Mouse (Mus musculus) erythroblast, embryonic 14.5 days (primary cell): ENCODE data around the gene Tbxa2r. TPM values are rescaled to one million over a fixed set of nuclear protein-coding genes. Genes with fewer than 3 reads are reported as not detected.
A peak's percentile ranks its signal among the peaks of the same experiment; 100 is the strongest.

Source experiments
- H3K27me3 ChIP-seq: 2 replicates; pipeline ENCODE4 v1.6.1; 2012; ENCODE audit warnings: inconsistent platforms; ENCODE audit not compliant: control insufficient read depth
- H3K36me3 ChIP-seq: 2 replicates; pipeline ENCODE4 v1.6.1; 2012; ENCODE audit warnings: mild to moderate bottlenecking, inconsistent platforms; ENCODE audit not compliant: control insufficient read depth
- H3K4me1 ChIP-seq: 2 replicates; pipeline ENCODE4 v1.6.1; 2012; ENCODE audit warnings: inconsistent platforms; ENCODE audit not compliant: control insufficient read depth
- H3K4me3 ChIP-seq: replicated peaks from 2 replicates; pipeline ENCODE3; 2012; ENCODE audit warnings: moderate library complexity, mild to moderate bottlenecking, inconsistent platforms
- H3K9me3 ChIP-seq: 2 replicates; pipeline ENCODE4 v1.6.1; 2012; ENCODE audit warnings: low read length, inconsistent platforms, mixed read lengths; ENCODE audit not compliant: control insufficient read depth
- GATA1 ChIP-seq: IDR thresholded peaks from 2 replicates; pipeline ENCODE4 v1.6.1; 2012; ENCODE audit warnings: low read length, inconsistent platforms, mixed read lengths
- TAL1 ChIP-seq: IDR thresholded peaks from 3 replicates; pipeline ENCODE4 v1.6.1; 2012; ENCODE audit warnings: low read length, inconsistent platforms, mixed read lengths
- polyA plus RNA-seq: library from polyadenylated mRNA; stranded (reverse); fragments of >175 nt; gene quantifications from 2 replicates; pipeline ENCODE4 v1.2.3, GENCODE M21; 2012

Gene Tbxa2r
- polyA plus RNA-seq, 1 experiment, result 0.04 TPM

DNA sequence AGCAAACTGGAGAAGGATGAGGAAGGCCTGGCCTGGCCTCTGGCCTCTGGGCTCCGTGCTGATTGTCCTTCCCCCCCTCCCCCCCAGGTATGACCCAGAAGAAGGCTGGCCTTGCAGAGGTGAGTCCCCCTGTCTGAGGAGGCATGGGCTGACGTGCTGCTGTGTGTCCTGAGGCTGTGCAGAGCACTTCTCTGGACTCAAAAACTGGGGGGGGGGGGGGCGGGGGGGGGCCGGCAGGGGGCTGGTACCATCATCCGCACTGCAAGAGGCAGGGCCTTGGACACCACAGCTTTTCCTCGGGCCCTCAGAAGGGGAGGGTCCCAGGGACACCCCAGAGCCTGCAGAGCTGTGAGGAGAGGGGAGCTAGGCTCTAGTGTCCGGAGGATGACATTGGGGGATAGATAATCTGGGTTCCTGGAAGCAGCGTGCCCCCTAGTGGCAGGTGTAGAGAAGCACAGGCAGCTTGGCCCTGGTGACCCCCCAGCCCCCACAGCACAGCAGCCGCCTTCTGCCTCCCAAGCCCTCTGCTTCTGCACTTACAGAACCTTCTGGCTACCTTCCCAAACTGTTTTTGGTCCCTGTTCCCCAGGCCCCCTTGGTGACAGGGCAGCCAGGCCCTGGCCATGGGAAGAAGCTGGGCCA, 23.8 kb upstream of the Tbxa2r start:
- H3K9me3 ChIP-seq, result no peaks in the 10 kb centered on the region
- no peak for TF ChIP-seq TAL1
- no peak for TF ChIP-seq GATA1
- no peaks in the 10 kb centered on the region for H3K27me3 ChIP-seq
- H3K4me1 ChIP-seq, result peaks cover 48% of the 10 kb centered on the region
- no peak overlapping the region for H3K4me3 ChIP-seq
- peaks cover 55% of the 10 kb centered on the region for H3K36me3 ChIP-seq

DNA sequence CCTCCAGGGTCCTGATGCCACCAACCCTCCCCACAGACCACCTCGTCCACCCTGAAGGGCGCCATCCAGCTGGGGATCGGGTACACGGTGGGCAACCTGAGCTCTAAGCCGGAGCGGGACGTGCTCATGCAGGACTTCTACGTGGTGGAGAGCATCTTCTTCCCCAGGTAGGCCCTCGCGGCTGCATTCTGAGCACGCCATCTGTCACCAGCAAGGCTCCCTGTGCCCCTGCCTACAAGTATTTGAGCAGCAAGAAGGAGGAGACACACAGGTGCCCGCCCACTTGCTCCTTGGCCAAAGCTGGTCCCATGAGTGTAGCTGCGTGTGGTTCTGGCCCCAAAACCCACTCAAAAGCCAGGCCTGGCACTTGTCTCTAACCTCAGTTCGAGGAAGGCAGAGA, 22.9 kb upstream of the Tbxa2r start:
- no peak for TF ChIP-seq GATA1
- Histone ChIP-seq H3K4me3 (no peak overlapping the region), H3K9me3 (no peaks in the 10 kb centered on the region), H3K36me3 (peaks cover 64% of the 10 kb centered on the region), H3K27me3 (no peaks in the 10 kb centered on the region), H3K4me1 (peaks cover 39% of the 10 kb centered on the region)

DNA sequence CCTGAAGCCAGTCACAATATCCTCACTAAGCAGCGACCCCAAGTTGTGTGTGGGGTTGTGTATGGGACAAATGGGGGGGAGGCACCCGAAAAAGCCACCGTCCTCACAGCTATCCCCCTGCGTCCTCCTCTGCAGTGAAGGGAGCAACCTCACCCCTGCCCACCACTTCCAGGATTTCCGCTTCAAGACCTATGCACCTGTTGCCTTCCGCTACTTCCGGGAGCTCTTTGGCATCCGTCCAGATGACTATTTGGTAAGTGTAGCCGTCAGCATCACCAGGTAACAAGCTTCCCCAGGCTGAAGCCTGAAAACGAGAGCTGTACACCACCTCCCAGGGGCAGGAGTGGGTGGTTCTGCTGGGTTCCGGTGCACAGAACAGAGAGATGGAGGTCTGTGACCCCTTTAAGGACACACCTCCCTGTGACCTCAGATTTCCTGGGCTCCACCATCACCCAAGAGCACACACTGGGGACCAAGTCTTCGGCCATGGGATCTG, 22.3 kb upstream of the Tbxa2r start:
- Histone ChIP-seq H3K4me1 (peaks cover 36% of the 10 kb centered on the region), H3K9me3 (no peaks in the 10 kb centered on the region), H3K27me3 (no peaks in the 10 kb centered on the region), H3K36me3 (peaks cover 70% of the 10 kb centered on the region), H3K4me3 (no peak overlapping the region)
- no peak for TF ChIP-seq TAL1
- TF ChIP-seq GATA1, result no peak

DNA sequence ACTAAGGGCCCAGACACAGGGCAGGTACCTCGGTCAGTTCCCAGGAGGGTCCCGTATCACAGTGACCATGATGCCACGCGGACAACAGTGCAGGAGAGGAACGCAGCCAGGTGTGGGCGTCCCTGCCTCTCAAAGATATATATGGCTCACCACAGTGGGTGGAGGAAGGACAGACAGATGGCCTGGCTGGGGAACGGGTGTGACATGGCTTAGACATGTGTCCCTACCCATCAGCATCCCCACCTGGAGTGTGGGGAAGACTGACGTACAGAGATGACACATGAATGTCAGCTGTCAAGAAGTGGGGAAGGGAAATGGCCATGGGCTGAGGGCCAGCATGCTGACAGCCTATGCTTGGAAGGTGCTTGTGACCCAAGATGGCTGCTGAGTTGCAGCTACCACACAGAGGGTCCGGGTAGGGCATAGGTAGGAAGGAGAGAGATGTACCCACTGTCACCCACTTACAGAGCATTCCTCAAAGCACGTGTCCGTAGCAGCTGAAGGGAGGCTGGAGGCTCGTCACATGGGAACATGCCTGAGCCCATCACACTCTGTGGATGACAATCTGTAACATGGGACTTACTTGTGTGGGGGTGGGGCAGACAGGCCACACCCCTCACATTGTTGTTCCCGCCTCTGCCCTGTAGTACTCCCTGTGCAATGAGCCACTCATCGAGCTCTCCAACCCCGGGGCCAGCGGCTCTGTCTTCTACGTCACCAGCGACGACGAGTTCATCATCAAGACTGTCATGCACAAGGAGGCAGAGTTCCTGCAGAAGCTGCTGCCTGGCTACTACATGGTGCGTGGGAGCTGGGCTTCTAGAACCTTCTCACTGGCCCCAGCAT, 21.5 kb upstream of the Tbxa2r start:
- no peak overlapping the region for H3K4me3 ChIP-seq
- H3K36me3 ChIP-seq, result peaks cover 72% of the 10 kb centered on the region
- TF ChIP-seq GATA1, result no peak
- TF ChIP-seq TAL1, result no peak
- H3K4me1 ChIP-seq, result peaks cover 29% of the 10 kb centered on the region
- H3K27me3 ChIP-seq, result no peaks in the 10 kb centered on the region
- H3K9me3 ChIP-seq, result no peaks in the 10 kb centered on the region

DNA sequence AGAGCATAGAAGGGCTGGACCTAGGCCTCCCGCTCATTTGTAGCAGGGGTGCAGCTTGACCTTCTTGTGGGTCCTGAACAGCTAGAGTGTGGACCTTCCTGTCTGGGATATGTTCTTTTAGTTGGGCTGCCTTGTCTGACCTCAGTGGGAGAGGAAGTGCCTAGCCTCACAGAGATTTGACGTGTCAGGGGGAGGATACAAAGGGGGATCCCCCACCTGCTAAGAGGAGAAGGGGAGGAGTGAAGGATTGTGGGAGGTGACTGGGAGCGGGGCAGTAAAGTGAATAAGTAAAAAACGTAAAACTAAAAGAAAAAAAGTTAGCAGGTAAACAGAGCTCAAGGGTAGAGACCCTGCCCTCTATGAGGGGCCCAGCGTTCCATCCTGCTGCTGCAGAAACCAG, 19.0 kb upstream of the Tbxa2r start:
- no peak for TF ChIP-seq GATA1
- TF ChIP-seq TAL1, result no peak
- Histone ChIP-seq H3K36me3 (peaks cover 94% of the 10 kb centered on the region), H3K4me1 (peaks cover 14% of the 10 kb centered on the region), H3K4me3 (no peak overlapping the region), H3K9me3 (no peaks in the 10 kb centered on the region), H3K27me3 (no peaks in the 10 kb centered on the region)

DNA sequence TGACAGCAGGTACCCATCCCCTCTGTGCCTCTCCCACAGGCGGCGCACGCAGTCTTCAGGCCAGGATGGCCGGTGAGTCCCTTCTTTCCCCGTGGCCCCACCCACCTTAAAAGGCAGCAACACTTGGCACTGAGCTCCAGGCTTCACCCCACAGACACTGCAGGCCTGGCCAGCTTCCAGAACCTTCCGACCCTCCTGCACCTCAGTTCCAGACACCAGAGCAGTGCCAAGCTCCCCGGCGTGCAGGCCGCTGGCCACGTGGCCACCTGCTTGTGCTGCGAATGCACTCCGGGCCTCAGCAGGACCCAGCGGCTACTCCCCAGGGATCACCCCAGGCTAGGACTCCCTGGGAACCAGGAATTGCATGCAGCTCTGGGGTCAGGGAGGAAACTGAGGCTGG, 14.9 kb upstream of the Tbxa2r start:
- Histone ChIP-seq H3K36me3 (peaks cover 94% of the 10 kb centered on the region), H3K4me3 (no peak overlapping the region), H3K4me1 (peaks cover 39% of the 10 kb centered on the region), H3K9me3 (no peaks in the 10 kb centered on the region), H3K27me3 (no peaks in the 10 kb centered on the region)
- TF ChIP-seq TAL1, result no peak
- TF ChIP-seq GATA1, result no peak

DNA sequence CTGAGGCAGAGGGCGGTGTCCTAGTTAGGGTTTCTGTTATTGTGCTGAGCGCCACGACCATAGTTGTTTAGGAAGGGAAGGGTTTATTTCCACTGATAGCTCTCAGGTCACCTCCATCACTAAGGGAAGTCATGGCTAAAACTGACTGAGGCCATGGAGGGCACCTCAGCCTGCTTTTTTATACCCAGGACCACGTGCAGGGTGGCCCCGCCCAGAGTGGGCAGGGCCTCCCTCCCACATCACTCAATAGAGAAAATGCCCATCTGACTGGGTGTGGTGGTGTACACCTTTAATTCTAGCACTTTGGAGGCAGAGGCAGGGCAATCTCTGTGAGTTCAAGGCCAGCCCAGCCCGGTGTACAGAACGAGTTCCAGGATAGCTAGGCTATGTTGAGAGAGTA, 14.3 kb upstream of the Tbxa2r start:
- Histone ChIP-seq H3K4me1 (peaks cover 45% of the 10 kb centered on the region), H3K36me3 (peaks cover 93% of the 10 kb centered on the region)
- TF ChIP-seq TAL1 (no peak), GATA1 (no peak)

DNA sequence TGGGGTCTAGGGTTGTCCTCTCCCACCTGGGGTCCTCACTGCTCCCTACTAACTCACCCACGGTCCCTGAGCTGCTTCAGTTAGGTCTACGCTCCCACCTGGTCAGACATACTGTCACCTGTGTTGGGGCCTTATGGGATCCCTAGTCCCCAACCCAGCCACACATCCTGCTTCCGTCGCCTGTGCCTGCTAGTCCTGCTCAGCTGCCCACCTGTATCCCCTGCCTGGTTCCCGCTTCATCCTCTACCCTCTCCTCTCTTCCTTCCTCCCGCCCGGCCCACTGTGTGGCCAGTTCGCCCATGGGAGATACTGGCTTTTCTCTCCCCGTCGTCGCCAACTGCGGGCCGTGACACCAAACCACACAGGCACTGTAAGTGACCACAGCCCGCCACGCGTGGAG, 12.9 kb upstream of the Tbxa2r start:
- peaks cover 58% of the 10 kb centered on the region for H3K4me1 ChIP-seq
- no peaks in the 10 kb centered on the region for H3K27me3 ChIP-seq
- no peaks in the 10 kb centered on the region for H3K9me3 ChIP-seq
- H3K4me3 ChIP-seq, result no peak overlapping the region
- peaks cover 79% of the 10 kb centered on the region for H3K36me3 ChIP-seq
- no peak for TF ChIP-seq GATA1
- TF ChIP-seq TAL1, result no peak

More for the DNA sequence above, 14.3 kb upstream of the Tbxa2r start:
- Histone ChIP-seq H3K4me3 (no peak overlapping the region), H3K9me3 (no peaks in the 10 kb centered on the region), H3K27me3 (no peaks in the 10 kb centered on the region)

DNA sequence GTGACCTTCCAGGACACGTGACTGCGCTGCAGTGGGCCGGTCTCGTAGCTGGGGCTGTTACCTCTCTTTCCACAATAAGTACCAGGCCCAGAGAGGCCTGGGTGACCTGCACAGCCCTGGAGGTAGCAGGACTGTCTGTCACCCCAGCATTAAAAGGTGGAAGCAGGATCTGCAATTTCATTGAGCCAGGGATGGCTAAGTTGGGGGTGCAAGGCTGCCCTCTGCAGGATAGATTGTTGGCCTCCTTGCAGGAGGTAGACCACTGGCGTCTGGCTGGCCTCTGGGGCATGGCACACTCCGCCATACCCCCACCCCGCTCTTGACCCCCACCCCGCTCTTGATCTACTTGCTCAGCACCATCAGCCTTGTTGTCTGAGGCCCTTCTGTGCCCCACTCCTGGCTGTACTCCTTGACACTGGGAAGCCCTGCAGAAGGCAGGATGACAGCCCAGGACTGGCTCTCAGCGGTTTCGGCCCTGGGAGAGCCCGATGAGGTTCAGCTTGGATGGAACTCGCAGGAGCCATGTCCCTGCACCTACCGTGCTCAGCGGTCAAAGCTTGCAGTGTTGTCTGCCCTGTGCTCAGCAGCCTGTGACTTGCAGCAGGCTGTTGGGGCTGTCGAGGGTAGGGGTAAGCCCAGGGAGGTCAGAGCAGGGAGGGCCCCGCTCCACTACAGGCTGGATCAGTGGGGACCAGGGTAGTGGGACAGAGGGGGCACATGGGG, 12.0 kb upstream of the Tbxa2r start:
- no peaks in the 10 kb centered on the region for H3K9me3 ChIP-seq
- peaks cover 60% of the 10 kb centered on the region for H3K4me1 ChIP-seq
- peaks cover 70% of the 10 kb centered on the region for H3K36me3 ChIP-seq
- peak overlapping the region; percentile 47 for H3K4me3 ChIP-seq
- no peaks in the 10 kb centered on the region for H3K27me3 ChIP-seq
- TF ChIP-seq TAL1 (no peak), GATA1 (no peak)
